Mouse (Mus musculus) CH12.LX (cell line): ENCODE data around the gene Ramp1.

Source experiments
- POLR2A ChIP-seq: IDR thresholded peaks from 2 replicates; pipeline ENCODE4 v1.6.1; 2011; ENCODE audit warnings: low read depth, mild to moderate bottlenecking, improper control_type of control experiment, low read length
- ZMIZ1 ChIP-seq: IDR thresholded peaks from 2 replicates; pipeline ENCODE4 v1.6.1; 2012; ENCODE audit warnings: low read depth, mild to moderate bottlenecking, inconsistent platforms, low read length, improper control_type of control experiment

DNA sequence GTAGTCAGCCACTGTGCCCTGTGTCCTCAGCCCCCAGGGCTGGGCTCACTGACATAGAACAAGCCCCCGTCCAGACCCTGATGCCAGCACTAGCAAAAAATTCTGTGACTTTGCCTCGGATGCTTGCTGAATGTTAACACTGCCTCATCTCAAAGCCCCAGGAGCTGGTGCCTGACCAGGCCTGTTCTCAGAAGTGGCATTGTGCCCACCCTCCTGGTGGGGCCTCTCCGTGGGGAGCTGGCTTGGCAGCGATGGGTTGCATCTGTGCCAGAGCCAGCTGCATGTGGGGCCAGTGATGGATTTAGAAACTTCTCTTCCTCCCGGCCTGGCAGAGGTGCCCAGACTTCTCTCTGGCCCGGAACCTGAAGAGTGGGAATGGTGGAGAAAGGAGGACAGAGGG lies 30.2 kb downstream of the Ramp1 start:
- no peak for TF ChIP-seq ZMIZ1
- no peak for TF ChIP-seq POLR2A
